Mouse (Mus musculus): ENCODE results near the gene Clec11a. TPM values are rescaled to one million over a fixed set of nuclear protein-coding genes. Genes with fewer than 3 reads are reported as not detected.

The Clec11a gene
- total and polyA plus RNA-seq, 3 experiments: 0.33 to 0.39 TPM; not detected in 1

GRCm38 (mm10) chr7:44344622-44345021 lies 37.9 kb upstream of the Clec11a start:
- peak overlapping the region; percentile 19 to 42; a peak in 3 of 4 replicates for H3K4me3 ChIP-seq (ENCODE audit: control insufficient read depth in 1 of 2, insufficient read depth in 1 of 2, low read depth in 2 of 2, low read length in 2 of 2)
- peaks cover 0 to 5% of the 10 kb centered on the region in 2 experiments; a peak in 3 of 4 replicates for H3K36me3 ChIP-seq (ENCODE audit: control insufficient read depth in 1 of 2, insufficient read depth in 2 of 2, low read length in 2 of 2)
- H3K27me3 ChIP-seq (ENCODE audit: control insufficient read depth in 1 of 2, insufficient read depth in 2 of 2, low read length in 2 of 2): no peaks in the 10 kb centered on the region
- H3K9ac ChIP-seq (ENCODE audit: control insufficient read depth, low read depth, low read length, poor library complexity, severe bottlenecking): peak overlapping the region; percentile 50
- H3K9me3 ChIP-seq (replicated peaks; ENCODE audit: insufficient read depth, low read length): no peaks in the 10 kb centered on the region
- peak; percentile 44 for DNase-seq (ENCODE audit: low read depth, low spot score)
- H3K79me2 ChIP-seq (ENCODE audit: control insufficient read depth, insufficient read depth, low read length, poor library complexity): no peaks in the 10 kb centered on the region
- H3K4me1 ChIP-seq (ENCODE audit: control insufficient read depth in 1 of 2, insufficient read depth in 2 of 2, low read length in 2 of 2): peaks cover 2 to 19% of the 10 kb centered on the region in 2 experiments; a peak in 3 of 4 replicates
- TF ChIP-seq HCFC1 (IDR thresholded peaks at IDR 0.05; ENCODE audit: low read depth, low read length): no peak
- no peak for TF ChIP-seq USF2 (IDR thresholded peaks at IDR 0.05; ENCODE audit: borderline replicate concordance in 1 of 2, insufficient read depth in 1 of 2, low read depth in 1 of 2, low read length in 2 of 2)
- no peak for TF ChIP-seq POLR2AphosphoS5 (IDR thresholded peaks at IDR 0.05; ENCODE audit: borderline replicate concordance, low read depth, low read length)
- TF ChIP-seq EP300 (IDR thresholded peaks at IDR 0.05; ENCODE audit: low read depth in 1 of 2, low read length in 2 of 2): no peak
- no peak for TF ChIP-seq GATA1 (IDR thresholded peaks at IDR 0.05; ENCODE audit: low read depth, low read length)
- no peak for TF ChIP-seq RCOR1 (IDR thresholded peaks at IDR 0.05; ENCODE audit: low read depth, low read length)
- TF ChIP-seq POLR2A (IDR thresholded peaks at IDR 0.05; ENCODE audit: control insufficient read depth in 1 of 2, insufficient read depth in 1 of 2, low read depth in 1 of 2, low read length in 2 of 2, poor library complexity in 1 of 2): no peak
- TF ChIP-seq ETS1 (IDR thresholded peaks at IDR 0.05; ENCODE audit: low read depth, low read length): no peak
- no peak for TF ChIP-seq TCF12 (IDR thresholded peaks at IDR 0.05; ENCODE audit: low read depth, low read length)
- no peak for TF ChIP-seq E2F4 (IDR thresholded peaks at IDR 0.05; ENCODE audit: borderline replicate concordance, low read depth, low read length)
- no peak for TF ChIP-seq ZMIZ1 (IDR thresholded peaks at IDR 0.05; ENCODE audit: low read depth, low read length)
- no peak for TF ChIP-seq MAFK (IDR thresholded peaks at IDR 0.05; ENCODE audit: borderline replicate concordance, low read depth, low read length)
- peak overlapping the region; percentile 15; the same call in 1 of the 2 replicates for H3K27ac ChIP-seq (ENCODE audit: control insufficient read depth, low read depth, low read length)

GRCm38 (mm10) chr7:44343459-44344015 lies 36.8 kb upstream of the Clec11a start:
- Histone ChIP-seq H3K36me3 (ENCODE audit: control insufficient read depth in 1 of 2, insufficient read depth in 2 of 2, low read length in 2 of 2) (peaks cover 0 to 5% of the 10 kb centered on the region in 2 experiments; a peak in 3 of 4 replicates), H3K4me3 (ENCODE audit: control insufficient read depth in 1 of 2, insufficient read depth in 1 of 2, low read depth in 2 of 2, low read length in 2 of 2) (peak overlapping the region in 1 of 2 experiments; percentile 35; a peak in 1 of 4 replicates), H3K4me1 (ENCODE audit: control insufficient read depth in 1 of 2, insufficient read depth in 2 of 2, low read length in 2 of 2) (peaks cover 2 to 19% of the 10 kb centered on the region in 2 experiments; a peak in 3 of 4 replicates), H3K9me3 (replicated peaks; ENCODE audit: insufficient read depth, low read length) (no peaks in the 10 kb centered on the region), H3K79me2 (ENCODE audit: control insufficient read depth, insufficient read depth, low read length, poor library complexity) (no peaks in the 10 kb centered on the region), H3K9ac (ENCODE audit: control insufficient read depth, low read depth, low read length, poor library complexity, severe bottlenecking) (peak overlapping the region; percentile 17; the same call in 1 of the 2 replicates), H3K27me3 (ENCODE audit: control insufficient read depth in 1 of 2, insufficient read depth in 2 of 2, low read length in 2 of 2) (no peaks in the 10 kb centered on the region), H3K27ac (ENCODE audit: control insufficient read depth, low read depth, low read length) (no peak overlapping the region)
- TF ChIP-seq MAX (IDR thresholded peaks at IDR 0.05; ENCODE audit: low read length) (no peak), UBTF (IDR thresholded peaks at IDR 0.05; ENCODE audit: borderline replicate concordance, insufficient read depth, low read depth, low read length) (no peak), MEF2A (IDR thresholded peaks at IDR 0.05; ENCODE audit: extremely low read depth, insufficient replicate concordance, low read depth, low read length, poor library complexity, severe bottlenecking) (no peak), USF2 (IDR thresholded peaks at IDR 0.05; ENCODE audit: borderline replicate concordance in 1 of 2, insufficient read depth in 1 of 2, low read depth in 1 of 2, low read length in 2 of 2) (no peak), TAL1 (IDR thresholded peaks at IDR 0.05; ENCODE audit: low read length) (no peak), EP300 (IDR thresholded peaks at IDR 0.05; ENCODE audit: low read depth in 1 of 2, low read length in 2 of 2) (no peak), ELF1 (IDR thresholded peaks at IDR 0.05; ENCODE audit: low read depth, low read length) (no peak), POLR2A (IDR thresholded peaks at IDR 0.05; ENCODE audit: control insufficient read depth in 1 of 2, insufficient read depth in 1 of 2, low read depth in 1 of 2, low read length in 2 of 2, poor library complexity in 1 of 2) (no peak), ZMIZ1 (IDR thresholded peaks at IDR 0.05; ENCODE audit: low read depth, low read length) (no peak), NRF1 (IDR thresholded peaks at IDR 0.05; ENCODE audit: insufficient read depth, low read depth, low read length, poor library complexity, severe bottlenecking) (no peak), CHD1 (IDR thresholded peaks at IDR 0.05; ENCODE audit: low read depth, low read length) (no peak), JUND (IDR thresholded peaks at IDR 0.05; ENCODE audit: low read depth, low read length) (no peak), SMC3 (IDR thresholded peaks at IDR 0.05; ENCODE audit: low read depth, low read length) (no peak), MYB (IDR thresholded peaks at IDR 0.05; ENCODE audit: low read depth, low read length) (no peak), RAD21 (IDR thresholded peaks at IDR 0.05; ENCODE audit: low read depth, low read length) (no peak), E2F4 (IDR thresholded peaks at IDR 0.05; ENCODE audit: borderline replicate concordance, low read depth, low read length) (no peak), KAT2A (conservative IDR thresholded peaks at IDR 0.05; ENCODE audit: low read depth, low read length) (no peak)
- no peak for DNase-seq (ENCODE audit: low read depth, low spot score)

All from MEL (cell line).